Mouse (Mus musculus) T-helper 1 cell (primary cell): ENCODE results near the gene Adamts9.

ENCODE experiments used
- in situ Hi-C: fragments of 300-600 bp; cut with MboI, MseI; formaldehyde crosslinking; loops from one replicate; pipeline ENCODE4 v1.15.1; 2025; ENCODE audit warnings: high pct_unique_total_duplicates

The Adamts9 gene

DNA sequence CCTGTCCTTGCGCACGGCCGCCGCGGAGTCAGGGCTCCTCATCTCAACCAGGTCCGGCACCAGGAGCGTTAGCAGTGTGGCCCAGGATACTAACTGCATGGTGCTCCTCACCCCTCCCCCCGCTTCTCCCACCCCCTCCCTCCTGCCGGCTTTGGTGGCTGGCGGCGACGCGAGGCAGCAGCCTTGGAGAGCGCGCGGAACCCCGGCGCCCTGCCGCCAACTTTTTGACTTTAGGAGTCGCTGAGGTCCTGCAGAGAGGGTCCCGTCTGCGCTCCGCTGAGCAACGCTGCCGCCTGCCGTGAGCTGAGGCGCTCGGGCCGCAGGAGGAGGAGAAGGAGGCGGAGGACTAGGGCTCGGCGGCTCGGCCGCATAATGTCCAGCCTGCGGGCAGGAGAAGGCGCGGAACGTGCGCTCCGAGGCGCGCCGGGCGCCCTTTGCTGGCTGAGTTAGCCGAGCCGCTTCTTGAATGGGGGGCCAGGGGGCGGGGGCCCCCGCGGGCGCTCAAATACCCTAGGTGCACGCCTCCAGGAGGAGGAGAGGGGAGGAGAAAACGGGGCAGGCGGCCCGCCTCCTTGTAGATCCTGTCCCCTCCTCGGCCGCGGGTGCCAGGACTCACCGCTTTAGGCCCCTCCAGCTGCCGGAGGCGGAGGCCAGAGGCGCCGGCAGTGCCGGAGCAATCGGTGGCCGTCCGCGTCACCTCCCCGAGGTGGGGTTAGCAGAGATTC is at the start of gene Adamts9:
Gene Adamts9 (minus strand): TSS at position 436 of the 725 bp plus-strand sequence.
- in situ Hi-C loops, result no loop called here

- in situ Hi-C loops, result no loop called here
Observed at GRCm38 (mm10) chr6:92991616-92992015, 48.3 kb upstream of the Adamts9 start.

GRCm38 (mm10) chr6:92988620-92988998 is 45.3 kb upstream of the Adamts9 start:
- in situ Hi-C loops, result no loop called here

DNA sequence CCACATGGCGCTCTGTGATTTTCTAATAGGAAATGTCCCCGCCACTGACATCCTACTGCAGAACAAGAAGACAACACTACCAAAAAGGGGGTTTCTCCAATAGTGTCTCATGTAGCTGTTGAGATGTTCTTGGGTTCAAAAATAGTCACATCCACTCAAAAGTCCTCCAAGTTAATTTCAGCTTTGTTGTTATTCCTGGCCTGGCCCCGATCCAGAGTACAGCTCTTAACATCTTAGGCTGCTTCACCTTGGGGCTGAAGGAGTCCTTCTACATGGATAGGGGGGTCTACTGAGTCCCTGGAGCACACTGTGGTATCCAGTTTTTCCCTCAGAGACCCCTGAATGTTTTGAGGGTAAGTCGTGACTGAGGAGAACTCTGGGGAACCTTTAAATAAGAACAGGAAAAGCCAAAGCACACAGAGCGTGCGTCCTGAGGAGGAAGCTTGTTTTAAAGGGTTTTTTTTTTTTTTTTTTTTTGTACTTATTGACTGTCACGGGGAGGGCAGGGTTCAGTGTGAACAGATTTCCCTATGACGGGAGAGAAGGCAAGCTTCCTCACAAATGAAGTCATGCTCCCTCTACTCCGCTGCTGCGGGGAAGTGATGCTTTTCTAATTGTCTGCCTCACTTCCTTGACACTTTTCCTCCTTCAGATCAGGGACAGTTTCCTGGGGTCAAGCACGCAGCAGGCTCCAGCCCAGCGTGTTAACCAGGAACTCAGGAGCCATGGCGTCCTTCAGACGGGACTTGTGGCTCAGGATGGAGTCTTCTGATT is 44.7 kb upstream of the Adamts9 start:
- in situ Hi-C loops, result no loop called here

- in situ Hi-C loops, result no loop called here
Observed at GRCm38 (mm10) chr6:92987366-92987765, 44.1 kb upstream of the Adamts9 start.

DNA sequence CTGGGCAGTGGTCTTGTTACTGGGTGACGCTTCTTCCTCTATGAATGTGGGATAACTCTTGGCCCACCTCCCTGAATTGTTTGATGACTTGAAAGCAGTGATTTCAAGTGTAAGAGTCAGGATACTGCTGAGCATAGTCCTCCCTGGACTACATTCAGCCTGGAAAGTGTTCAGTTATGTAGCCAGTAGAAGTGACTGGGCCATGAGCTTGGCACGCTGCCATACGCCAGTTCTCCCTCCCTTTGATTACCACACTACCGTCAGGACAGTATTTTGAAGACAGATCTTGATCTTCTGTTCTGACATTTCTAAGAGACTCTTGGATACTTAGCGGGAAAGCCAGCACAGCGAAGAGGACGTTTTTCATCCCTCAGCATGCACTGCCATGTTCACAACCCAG is 40.1 kb upstream of the Adamts9 start:
- in situ Hi-C loops, result no loop called here

DNA sequence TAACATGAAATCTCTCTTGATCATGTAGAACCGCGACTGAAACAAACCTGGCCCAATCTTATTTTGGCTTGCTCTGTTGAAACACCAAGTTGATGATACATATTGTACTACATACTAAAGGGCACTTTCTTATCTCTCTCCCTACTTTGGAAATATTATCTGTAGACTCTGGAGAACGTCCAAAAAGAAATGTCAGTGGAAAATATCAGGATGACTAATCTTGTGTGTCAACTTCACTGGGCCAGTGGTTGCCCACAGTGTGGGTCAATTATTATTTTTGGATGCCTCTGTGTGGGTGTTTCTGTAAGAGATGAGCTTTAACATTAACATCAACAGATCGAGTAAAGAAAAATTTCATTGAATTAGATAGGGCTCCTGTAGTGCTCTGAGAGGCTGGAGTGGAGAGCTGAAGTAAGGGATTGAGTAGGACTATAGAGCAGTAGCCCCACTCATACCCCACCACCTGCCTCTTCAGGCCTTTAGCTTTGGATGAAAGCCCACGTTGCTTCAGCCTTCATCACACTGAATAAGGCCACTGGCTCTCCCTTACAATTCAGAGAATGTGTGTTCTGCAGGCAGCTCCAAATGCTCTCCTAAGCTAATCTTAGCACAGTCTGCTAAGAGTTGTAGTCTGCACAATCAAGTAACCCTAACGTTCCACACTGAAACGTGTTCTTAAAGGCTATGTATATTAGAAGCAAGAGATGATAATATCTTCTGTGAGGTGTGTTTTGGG is 38.3 kb upstream of the Adamts9 start:
- in situ Hi-C loops, result no loop called here

DNA sequence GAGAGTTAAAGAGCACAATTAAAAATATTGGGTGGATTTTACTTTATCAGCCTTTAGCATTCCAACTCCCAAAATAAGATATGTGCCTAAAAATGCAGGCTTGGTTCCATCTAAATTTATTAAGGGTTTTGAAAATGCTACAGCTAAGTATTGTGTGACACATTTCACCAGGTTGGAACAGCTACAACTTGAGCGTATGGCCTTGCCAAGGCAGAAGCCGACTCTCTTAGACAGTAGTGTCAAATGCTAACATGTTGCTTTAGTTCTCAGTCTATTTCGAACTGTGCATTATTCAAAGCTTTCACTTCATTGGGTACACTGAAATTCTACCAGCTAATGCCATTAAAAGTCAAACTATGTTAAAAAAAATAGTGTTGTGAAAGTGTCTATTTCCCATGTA is 30.0 kb upstream of the Adamts9 start:
- in situ Hi-C loops, result no loop called here

DNA sequence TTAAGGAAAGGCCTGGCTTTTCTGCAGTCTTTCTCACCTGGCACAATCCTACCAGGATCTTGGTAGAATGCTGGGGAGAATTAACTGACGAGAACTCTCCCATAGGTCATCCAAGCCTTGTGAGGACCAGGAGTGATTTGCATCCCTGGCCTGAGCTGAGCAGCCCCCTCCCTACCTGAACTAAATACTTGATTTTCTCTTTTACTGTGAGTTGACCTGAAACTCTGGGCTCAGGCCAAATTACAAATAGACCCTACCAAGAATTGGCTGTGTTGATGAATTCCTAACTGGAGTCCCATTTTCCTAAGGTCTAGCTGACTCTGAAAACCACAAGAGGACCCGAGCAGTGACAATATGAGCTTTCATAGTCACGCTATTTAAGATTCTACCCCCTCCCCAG is 25.4 kb upstream of the Adamts9 start:
- in situ Hi-C loops, result no loop called here

- in situ Hi-C loops, result no loop called here
Observed at GRCm38 (mm10) chr6:92968216-92968615, 24.9 kb upstream of the Adamts9 start.

- in situ Hi-C loops, result no loop called here
Observed at GRCm38 (mm10) chr6:92962966-92963365, 19.7 kb upstream of the Adamts9 start.

DNA sequence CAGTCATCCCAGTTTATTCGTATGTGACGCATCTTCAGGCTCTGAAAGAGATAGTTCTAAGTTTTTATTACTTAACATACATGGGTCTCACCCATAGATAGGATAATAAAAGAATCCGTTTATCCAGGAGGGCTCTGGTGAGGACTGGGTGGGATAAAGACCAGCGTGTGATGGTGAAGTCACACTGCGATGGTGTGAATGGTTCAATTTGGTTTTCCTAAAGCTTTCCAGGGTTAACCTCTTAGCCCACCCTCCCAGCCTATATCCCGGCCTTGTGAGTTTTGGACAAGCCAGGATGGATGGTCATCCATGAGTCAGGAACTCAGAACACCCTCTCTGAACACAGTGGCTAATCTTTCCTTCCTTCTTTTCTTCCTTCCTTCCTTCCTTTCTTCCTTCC is 17.7 kb upstream of the Adamts9 start:
- in situ Hi-C loops, result no loop called here

DNA sequence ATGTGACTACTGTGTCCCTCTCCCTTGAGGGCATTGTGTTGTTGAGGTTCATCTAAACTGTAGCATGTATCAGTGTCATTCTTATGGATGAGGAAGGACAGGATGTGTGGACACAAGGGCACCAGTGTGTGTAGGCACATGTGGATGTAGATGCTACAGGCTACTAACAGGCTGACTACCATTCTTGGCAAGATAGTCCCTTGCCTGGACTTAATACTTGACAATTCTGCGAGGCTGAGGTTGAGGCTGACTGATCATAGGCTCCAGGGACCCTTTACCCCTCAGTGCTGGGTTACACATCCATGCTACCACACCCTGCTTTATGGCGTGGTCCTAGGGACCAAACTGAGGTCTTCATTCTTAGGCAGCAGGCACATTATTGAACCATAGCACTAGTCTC is 16.1 kb upstream of the Adamts9 start:
- in situ Hi-C loops, result no loop called here

DNA sequence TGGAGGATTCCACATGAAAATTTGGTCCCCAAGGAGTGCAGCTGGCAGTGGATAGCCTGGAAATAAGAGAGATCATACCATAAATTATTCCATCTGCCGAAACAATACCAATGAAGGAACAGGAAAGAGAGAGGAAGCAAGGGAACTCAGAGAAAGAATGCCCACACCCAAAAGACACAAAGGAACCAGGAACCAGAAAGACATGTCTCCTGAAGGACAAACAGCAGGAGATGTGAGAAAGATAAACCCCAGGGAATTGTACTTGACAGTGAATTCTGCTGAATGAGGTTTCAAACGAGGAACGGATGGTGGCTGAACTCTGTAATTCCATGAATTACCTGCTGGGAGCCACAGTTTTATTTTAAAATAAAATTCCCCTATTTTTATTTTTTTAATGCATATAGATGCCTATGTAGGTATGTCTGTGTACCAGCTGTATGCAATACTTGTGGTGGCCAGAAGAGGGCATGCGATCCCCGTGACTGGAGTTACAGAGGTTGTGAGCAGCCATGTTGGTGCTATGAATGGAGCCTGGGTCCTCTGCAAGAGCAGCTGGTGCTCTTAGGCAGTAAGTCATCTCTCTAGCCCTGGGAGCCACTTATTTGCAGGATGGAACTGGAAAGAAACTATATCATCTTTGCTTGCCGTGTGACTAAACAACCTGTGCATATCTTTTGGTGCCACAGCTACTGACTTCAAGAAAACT is 4.2 kb upstream of the Adamts9 start:
- in situ Hi-C loops, result no loop called here

GRCm38 (mm10) chr6:92944711-92945110 is 1.4 kb upstream of the Adamts9 start:
- in situ Hi-C loops, result no loop called here

GRCm38 (mm10) chr6:92944048-92944685 is 875 bp upstream of the Adamts9 start:
- in situ Hi-C loops, result no loop called here

- in situ Hi-C loops, result no loop called here
Observed at GRCm38 (mm10) chr6:92941756-92942420, 1.4 kb downstream of the Adamts9 start.

DNA sequence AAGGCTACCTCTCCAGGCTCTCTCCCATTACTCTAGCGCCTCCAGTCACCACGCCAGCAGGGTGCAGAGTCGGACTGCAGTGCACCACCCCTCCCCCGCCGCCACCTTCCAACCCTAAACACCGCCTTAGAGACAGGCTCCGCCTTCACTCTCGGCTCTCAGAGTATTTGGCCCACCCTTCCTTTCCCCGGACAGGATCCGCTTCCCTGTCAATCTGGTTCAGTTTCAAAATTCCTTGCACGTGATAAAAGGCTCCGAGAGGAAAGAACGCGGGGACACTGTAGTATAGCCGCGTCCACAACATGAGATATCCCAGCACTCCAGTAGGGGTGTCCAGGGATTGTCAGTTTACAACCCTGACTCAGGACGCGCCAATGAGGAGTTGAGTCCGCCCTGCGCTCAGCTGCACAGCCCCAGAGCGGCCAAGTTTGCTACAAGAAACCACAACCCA is 2.0 kb downstream of the Adamts9 start:
- in situ Hi-C loops, result no loop called here

GRCm38 (mm10) chr6:92940191-92941131 is 2.8 kb downstream of the Adamts9 start:
- in situ Hi-C loops, result no loop called here

DNA sequence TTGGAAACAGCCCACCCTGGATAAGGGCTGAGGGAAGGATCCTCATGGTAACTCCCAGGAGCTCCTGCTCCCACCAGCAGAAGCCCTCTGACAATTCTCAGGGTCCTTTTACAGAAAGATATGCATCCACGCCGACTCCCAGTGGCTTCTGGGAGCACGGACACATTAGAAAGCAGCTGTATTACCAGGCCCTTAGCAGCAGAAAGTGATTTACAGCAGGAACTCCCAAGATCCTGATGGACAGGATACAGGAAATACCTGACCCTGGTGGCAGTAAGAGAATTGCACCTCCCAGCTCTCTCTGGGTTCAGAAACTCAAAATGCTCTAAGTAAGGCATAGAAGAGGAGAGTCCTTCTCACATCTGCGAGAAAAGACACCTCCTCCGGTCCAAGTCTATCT is 15.0 kb downstream of the Adamts9 start:
- in situ Hi-C loops, result no loop called here
